Mouse (Mus musculus) embryo, embryonic 10.5 days (tissue): ENCODE measurements around the gene Ovol1.

Experiments used
- DNase-seq: peaks from one replicate; pipeline ENCODE4 v3.0.0-alpha.2; 2015; ENCODE audit warnings: low spot score

Ovol1 gene

DNA sequence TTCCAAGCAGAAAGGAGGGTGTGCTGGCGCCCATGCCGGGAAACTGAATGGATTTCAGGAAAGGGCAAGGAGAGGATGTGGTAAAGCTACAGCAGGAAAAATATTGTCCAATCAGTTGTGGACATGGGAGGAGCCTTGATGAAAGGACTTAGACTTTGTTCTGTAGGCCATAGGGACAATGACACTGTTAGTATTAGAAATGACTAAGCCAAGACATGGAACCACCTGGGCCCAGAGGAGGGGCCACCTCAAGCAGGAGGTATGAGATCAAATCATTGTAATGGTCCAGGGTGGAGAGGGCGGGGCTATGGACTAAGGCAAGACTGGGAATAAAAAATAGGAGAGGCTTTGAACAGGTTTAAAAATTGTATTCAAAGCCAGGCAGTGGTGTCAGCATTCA is 41.7 kb downstream of the Ovol1 start:
- DNase-seq: no peak

- no peak for DNase-seq
Observed at GRCm38 (mm10) chr19:5516906-5517505, 43.4 kb downstream of the Ovol1 start.

- DNase-seq: no peak
Observed at GRCm38 (mm10) chr19:5515840-5516777, 44.3 kb downstream of the Ovol1 start.

- DNase-seq: no peak
Observed at GRCm38 (mm10) chr19:5513005-5513349, 47.5 kb downstream of the Ovol1 start.

DNA sequence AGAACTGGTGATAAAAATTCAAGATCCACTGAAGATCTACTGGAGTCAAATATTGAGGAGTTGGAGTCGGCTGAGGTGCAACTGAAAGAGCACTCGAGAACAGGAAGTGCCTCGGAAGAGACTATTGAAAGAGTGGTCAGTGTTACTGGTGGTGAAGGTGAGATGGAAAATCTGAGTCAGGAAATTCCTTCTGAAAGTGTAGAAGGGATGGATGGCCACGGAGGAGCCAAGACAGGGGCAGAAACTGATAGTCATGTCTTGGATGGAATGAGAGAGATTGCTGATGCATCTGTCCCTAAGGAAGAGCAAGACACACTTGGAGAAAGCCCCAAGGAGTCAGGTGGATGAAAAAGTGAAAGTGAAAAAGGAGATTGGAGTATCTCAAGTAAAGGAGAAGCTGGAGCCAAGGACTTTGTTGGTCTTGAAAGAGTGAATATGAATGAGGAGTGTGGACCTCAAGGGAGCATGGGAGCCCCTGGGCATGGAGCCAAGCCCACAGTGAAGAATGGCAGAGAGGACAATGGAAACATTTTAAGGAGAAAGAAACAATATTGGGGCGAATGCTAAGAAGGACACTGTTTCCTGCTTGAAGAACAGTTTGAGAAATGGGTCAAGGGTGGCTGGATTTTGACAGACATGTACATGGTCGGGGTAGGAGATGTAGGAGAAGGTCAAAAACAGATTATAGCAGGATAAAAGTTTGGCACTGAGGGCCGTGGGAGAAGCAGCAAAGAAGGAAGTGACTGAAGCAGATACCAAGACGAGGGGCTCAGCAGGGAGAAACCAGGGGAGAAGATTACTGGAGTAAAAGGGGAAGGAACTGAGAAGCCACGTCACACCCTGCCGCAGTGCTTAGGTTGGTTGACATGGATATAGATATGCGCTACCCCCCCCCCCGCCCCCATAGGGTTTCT is 48.1 kb downstream of the Ovol1 start:
- no peak for DNase-seq

- no peak for DNase-seq
Observed at GRCm38 (mm10) chr19:5511074-5511632, 49.3 kb downstream of the Ovol1 start.

DNA sequence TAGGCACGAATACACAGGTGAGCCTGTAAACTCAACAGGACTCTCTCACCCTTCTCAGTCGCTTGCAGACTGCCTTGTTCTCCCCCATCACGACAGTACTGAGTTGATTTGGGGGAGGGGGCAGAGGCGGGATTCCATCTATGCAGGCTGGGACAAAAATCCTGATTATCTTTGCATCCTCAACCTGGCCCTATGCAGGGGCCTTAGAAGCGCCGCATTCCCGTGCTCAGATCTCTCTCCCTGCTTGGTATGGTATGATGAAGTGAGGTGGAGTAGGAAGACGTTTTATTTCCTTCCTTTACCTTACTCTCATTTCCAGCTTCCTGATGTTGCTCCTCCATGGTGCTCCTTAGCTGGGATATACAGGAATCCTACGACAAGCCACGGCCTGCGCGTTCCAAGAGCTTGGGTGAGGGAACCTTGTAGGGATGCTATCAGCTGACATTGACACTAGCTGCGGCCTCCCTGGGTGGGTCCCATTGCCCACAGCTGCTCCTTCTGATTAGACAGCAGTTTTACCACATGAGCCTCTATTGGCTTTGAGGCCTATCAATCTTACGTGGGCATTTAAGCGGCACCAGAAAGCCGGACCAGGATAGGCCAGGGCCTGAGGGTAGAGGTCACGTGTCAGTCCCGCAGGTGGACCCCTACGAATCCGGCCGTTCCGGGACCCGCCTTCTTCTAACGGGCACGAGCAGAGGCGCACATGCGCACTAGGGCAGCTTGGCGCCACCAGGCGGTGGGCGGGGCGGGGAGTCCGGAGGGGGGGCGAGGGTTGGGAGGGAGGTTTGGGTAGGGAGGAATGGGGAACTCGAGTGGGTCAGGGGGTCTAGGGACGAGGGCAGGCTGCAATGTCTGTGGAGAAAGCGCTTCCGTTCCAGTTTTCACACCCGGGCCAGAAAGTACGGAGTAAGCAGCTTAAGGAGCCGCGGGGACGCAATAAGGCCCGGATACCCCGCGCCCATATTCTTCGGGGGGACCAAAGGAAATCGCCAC is 50.1 kb downstream of the Ovol1 start, which contains the start of gene Snx32:
Gene Snx32, minus strand, starts transcription at position 508 of the 996 bp plus-strand sequence.
- DNase-seq: peak; percentile 96

DNA sequence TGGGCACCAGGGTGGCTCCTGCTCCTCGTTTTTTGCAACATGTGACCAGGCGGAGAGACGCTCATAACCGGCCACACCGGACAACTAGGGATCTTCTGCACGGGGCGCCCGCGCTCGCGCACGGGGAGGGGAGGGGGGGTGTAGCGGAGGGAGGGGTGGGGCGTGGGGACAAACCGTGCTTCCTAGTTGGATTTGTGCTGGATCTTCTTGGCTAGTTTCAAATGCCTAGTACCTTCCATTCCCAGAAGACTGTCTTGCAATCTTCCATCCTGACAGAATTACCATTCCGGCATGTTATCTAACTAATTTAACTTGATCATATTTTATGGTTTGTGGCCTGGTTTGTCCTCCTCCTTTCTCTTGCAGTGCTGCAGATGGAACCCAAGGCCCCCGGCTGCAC is 56.8 kb downstream of the Ovol1 start, which contains the start of gene 1700020D05Rik:
Gene 1700020D05Rik, minus strand, starts transcription at position 101 of the 400 bp plus-strand sequence.
- DNase-seq: no peak

- DNase-seq: no peak
Observed at GRCm38 (mm10) chr19:5500330-5500875, 60.0 kb downstream of the Ovol1 start.
